Mouse (Mus musculus): ENCODE results near the gene Dact3. TPM values are rescaled to one million over a fixed set of nuclear protein-coding genes. Genes with fewer than 3 reads are reported as not detected.
A peak's percentile ranks its signal among the peaks of the same experiment; 100 is the strongest.

Gene Dact3
- polyA plus RNA-seq, 1 experiment from 2014 or later: 4.8 TPM

DNA sequence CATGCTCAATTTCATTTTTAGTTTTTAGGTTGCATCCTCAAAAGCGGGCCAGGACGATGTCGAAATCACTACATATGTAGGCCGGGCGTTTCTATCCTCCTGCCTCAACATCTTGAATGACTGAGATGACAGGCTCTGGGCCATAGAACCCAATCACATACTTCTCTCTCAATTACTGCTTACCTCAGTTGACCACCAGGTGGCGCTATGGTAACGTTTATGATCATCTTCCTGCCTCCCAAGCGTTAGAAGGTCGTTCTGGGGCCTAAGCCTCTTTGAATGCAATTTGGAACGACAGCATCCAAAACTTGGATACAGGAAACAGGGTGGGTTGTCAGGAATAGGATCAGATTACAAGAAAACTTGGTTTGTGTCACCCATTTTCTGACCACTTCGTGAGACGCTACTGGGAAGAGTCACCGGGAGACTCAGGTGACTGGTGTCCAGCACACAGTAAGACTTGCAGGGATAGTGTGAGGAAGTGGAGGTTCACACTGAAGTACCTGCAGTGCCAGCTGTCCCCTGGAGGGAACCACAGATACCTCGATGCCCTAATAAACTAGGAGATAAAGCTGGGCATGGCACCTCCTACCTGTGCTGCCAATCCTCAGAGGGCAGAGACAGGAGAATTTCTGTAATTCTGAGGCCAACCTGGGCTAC, 57.0 kb downstream of the Dact3 start:
- ATAC-seq (ENCODE audit: low FRiP score): peak; percentile 58
- WGBS: 18% methylated on average over 14 of the region's 14 CpGs

DNA sequence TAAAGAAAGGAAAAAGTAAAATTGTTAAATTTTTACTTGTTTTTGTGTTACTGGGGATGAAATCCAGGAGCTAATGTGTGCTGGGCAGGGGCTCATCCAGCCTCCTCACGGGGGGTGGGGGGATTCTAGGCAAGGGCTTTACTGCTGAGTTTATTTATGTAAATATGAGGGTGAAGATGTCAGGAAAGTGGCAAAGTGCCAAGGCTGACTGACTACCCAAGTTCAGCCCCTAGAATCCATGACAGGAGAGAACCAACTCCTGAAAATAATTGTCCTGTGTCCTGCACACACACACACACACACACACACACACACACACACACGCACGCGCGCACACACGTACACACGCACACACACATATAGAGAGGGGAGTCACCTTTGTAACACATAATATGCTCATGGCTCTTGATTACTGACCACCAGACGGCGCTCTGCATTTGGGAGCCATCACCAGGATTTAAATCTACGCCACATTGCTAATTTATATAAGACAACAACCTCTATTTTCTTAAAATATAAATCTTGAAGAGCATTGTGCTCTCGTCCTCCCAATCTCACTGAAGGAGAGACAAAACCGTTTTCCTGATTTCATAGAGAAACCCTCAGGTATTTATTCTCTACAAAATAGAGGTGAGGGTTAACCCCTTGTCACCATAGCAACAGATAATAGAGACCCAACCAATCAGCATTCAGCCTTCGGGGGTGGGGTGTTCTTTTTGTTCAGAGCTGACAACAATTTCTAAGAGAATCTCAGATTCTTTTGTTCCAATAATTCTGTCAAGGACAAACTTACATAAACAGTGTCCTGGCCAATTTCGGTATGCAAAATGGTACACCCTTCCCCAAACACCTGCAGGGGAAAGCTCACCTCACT, 57.8 kb downstream of the Dact3 start:
- Histone ChIP-seq H3K9ac (replicated peaks) (no peak overlapping the region), H3K36me3 (no peaks in the 10 kb centered on the region), H3K4me2 (peak overlapping the region; percentile 21), H3K4me1 (peaks cover 31% of the 10 kb centered on the region), H3K4me3 (replicated peaks) (no peak overlapping the region), H3K9me3 (replicated peaks) (no peaks in the 10 kb centered on the region), H3K27ac (replicated peaks) (peak overlapping the region; percentile 81), H3K27me3 (replicated peaks) (no peaks in the 10 kb centered on the region)
- 36% methylated on average over 14 of the region's 14 CpGs for WGBS
- ATAC-seq (ENCODE audit: low FRiP score): peak; percentile 67

More for the DNA sequence above, 57.0 kb downstream of the Dact3 start:
- H3K4me3 ChIP-seq (replicated peaks): no peak overlapping the region
- no peaks in the 10 kb centered on the region for H3K27me3 ChIP-seq (replicated peaks)
- H3K4me2 ChIP-seq: no peak overlapping the region
- H3K4me1 ChIP-seq: peaks cover 27% of the 10 kb centered on the region
- no peaks in the 10 kb centered on the region for H3K9me3 ChIP-seq (replicated peaks)
- H3K36me3 ChIP-seq: no peaks in the 10 kb centered on the region
- H3K27ac ChIP-seq (replicated peaks): peak overlapping the region; percentile 81
- no peak overlapping the region for H3K9ac ChIP-seq (replicated peaks)

Other genes with a start within 250 kb of the Dact3 start
- gene Ceacam15, start 199.6 kb upstream of the Dact3 start, polyA plus RNA-seq (2015; fragmentation: Nextera tagmentation; extraction: Ambion mirVana): 0.13 TPM in 1 of 2 replicates, not detected in the other
- gene Ceacam9, start 153.4 kb upstream of the Dact3 start, polyA plus RNA-seq (2015; fragmentation: Nextera tagmentation; extraction: Ambion mirVana): 0.17 and 0.50 TPM in 2 replicates
- 412 and 431 TPM in 2 replicates for gene Ap2s1, start 136.9 kb upstream of the Dact3 start, polyA plus RNA-seq (2015; fragmentation: Nextera tagmentation; extraction: Ambion mirVana)
- 8.7 and 20.5 TPM in 2 replicates for gene Slc1a5, start 94.0 kb upstream of the Dact3 start, polyA plus RNA-seq (2015; fragmentation: Nextera tagmentation; extraction: Ambion mirVana)
- gene Strn4, start 59.4 kb upstream of the Dact3 start, polyA plus RNA-seq (2015; fragmentation: Nextera tagmentation; extraction: Ambion mirVana): 139 and 156 TPM in 2 replicates
- gene Fkrp, start 58.6 kb upstream of the Dact3 start, polyA plus RNA-seq (2015; fragmentation: Nextera tagmentation; extraction: Ambion mirVana): 48.4 and 50.4 TPM in 2 replicates
- 5.0 and 8.4 TPM in 2 replicates for gene Prkd2, start 32.4 kb upstream of the Dact3 start, polyA plus RNA-seq (2015; fragmentation: Nextera tagmentation; extraction: Ambion mirVana)
- gene Gng8, start 16.5 kb downstream of the Dact3 start, polyA plus RNA-seq (2015; fragmentation: Nextera tagmentation; extraction: Ambion mirVana): 4.0 and 4.1 TPM in 2 replicates
- gene Ptgir, start 31.2 kb downstream of the Dact3 start, polyA plus RNA-seq (2015; fragmentation: Nextera tagmentation; extraction: Ambion mirVana): 1.1 and 1.3 TPM in 2 replicates
- 336 and 404 TPM in 2 replicates for gene Calm3, start 48.8 kb downstream of the Dact3 start, polyA plus RNA-seq (2015; fragmentation: Nextera tagmentation; extraction: Ambion mirVana)
- 117 and 137 TPM in 2 replicates for gene Pnmal2, start 69.4 kb downstream of the Dact3 start, polyA plus RNA-seq (2015; fragmentation: Nextera tagmentation; extraction: Ambion mirVana)
- gene Pnmal1, start 84.4 kb downstream of the Dact3 start, polyA plus RNA-seq (2015; fragmentation: Nextera tagmentation; extraction: Ambion mirVana): 43.3 and 52.0 TPM in 2 replicates
- 5.7 and 6.4 TPM in 2 replicates for gene Gm42372, start 107.8 kb downstream of the Dact3 start, polyA plus RNA-seq (2015; fragmentation: Nextera tagmentation; extraction: Ambion mirVana)
- 7.7 and 13.9 TPM in 2 replicates for gene Ccdc8, start 117.4 kb downstream of the Dact3 start, polyA plus RNA-seq (2015; fragmentation: Nextera tagmentation; extraction: Ambion mirVana)
- gene Ppp5c, start 152.6 kb downstream of the Dact3 start, polyA plus RNA-seq (2015; fragmentation: Nextera tagmentation; extraction: Ambion mirVana): 128 TPM in 2 replicates
- gene Hif3a, start 187.1 kb downstream of the Dact3 start, polyA plus RNA-seq (2015; fragmentation: Nextera tagmentation; extraction: Ambion mirVana): 5.3 and 11.7 TPM in 2 replicates
- gene Psg16, start 198.7 kb downstream of the Dact3 start, polyA plus RNA-seq (2015; fragmentation: Nextera tagmentation; extraction: Ambion mirVana): 2.7 and 2.9 TPM in 2 replicates